Mouse (Mus musculus): ENCODE results near the gene Prss43.

GRCm38 (mm10) chr9:110856920-110857319, 30.4 kb downstream of the Prss43 start:
- no peak for TF ChIP-seq CTCF (conservative IDR thresholded peaks at IDR 0.05; ENCODE audit: low read length)
- TF ChIP-seq NANOG (IDR thresholded peaks at IDR 0.05; ENCODE audit: borderline replicate concordance, low read length), result no peak
- no peak for TF ChIP-seq POU5F1 (IDR thresholded peaks at IDR 0.05; ENCODE audit: borderline replicate concordance, low read length)

All from E14TG2a.4 (cell line).